In genomic region chr10:9901071-9901696, GRCm38 (mm10) we compare ENCODE assay signal across 8 mouse cellular contexts. TPM values are rescaled to one million over a fixed set of nuclear protein-coding genes. Genes with fewer than 3 reads are reported as not detected.
DNase-seq lines count a peak whose midpoint lies in the region; ATAC-seq and TF ChIP-seq lines count a peak whose summit lies in the region.

Stxbp5 (minus strand) TSS chr10:9901079.

- H3K36me3 ChIP-seq in heart, embryonic 12.5 days: no peaks in the 10 kb centered on the region
- H3K36me3 ChIP-seq in kidney, postnatal 0 days (ENCODE audit: insufficient read depth, low read length): no peaks in the 10 kb centered on the region
- no peaks in the 10 kb centered on the region for H3K36me3 ChIP-seq in liver, adult 2 months (ENCODE audit: control insufficient read depth, insufficient read depth, low read length)
- H3K36me3 ChIP-seq in myocyte (ENCODE audit: control insufficient read depth, insufficient read depth): no peaks in the 10 kb centered on the region

- no peaks in the 10 kb centered on the region for H3K4me1 ChIP-seq in brown adipose tissue, adult 24 weeks (ENCODE audit: control insufficient read depth, insufficient read depth, insufficient read length, low read length)
- H3K4me1 ChIP-seq in heart, embryonic 12.5 days (replicated peaks): no peaks in the 10 kb centered on the region
- H3K4me1 ChIP-seq in kidney, postnatal 0 days (replicated peaks; ENCODE audit: insufficient read depth, low read length): no peaks in the 10 kb centered on the region
- peaks cover 9% of the 10 kb centered on the region for H3K4me1 ChIP-seq in liver, adult 2 months (ENCODE audit: control insufficient read depth, insufficient read depth, low read length)

- peaks cover 10% of the 10 kb centered on the region for H3K79me2 ChIP-seq in liver, adult 2 months (ENCODE audit: control insufficient read depth, insufficient read depth, low read length)
- H3K79me2 ChIP-seq in myocyte (ENCODE audit: control insufficient read depth, insufficient read depth): peaks cover 36% of the 10 kb centered on the region

- peak within 1 kb of the TSS; percentile 89 for H3K4me2 ChIP-seq in heart, embryonic 12.5 days
- peak within 1 kb of the TSS; percentile 80 for H3K4me2 ChIP-seq in kidney, postnatal 0 days (ENCODE audit: low read length)
- peak within 1 kb of the TSS; percentile 98 for H3K4me2 ChIP-seq in myocyte (ENCODE audit: low read depth)

- peak within 1 kb of the TSS; percentile 85 for H3ac ChIP-seq in myocyte (ENCODE audit: control insufficient read depth, insufficient read length)

- peak; percentile 53 for ATAC-seq in erythroid progenitor cell, adult 5-6 weeks (replicated peaks; ENCODE audit: low FRiP score, poor library complexity, severe bottlenecking)
- ATAC-seq in heart, embryonic 12.5 days (ENCODE audit: insufficient number of reproducible peaks, low FRiP score): peak; percentile 83
- peak; percentile 83 for ATAC-seq in kidney, postnatal 0 days (replicated peaks; ENCODE audit: low FRiP score, low read depth)

- peak; percentile 26; the same call in 1 of the 2 replicates for TF ChIP-seq POLR2A in liver, adult 2 months (IDR thresholded peaks at IDR 0.05; ENCODE audit: extremely low read depth, insufficient read depth, low read length)
- TF ChIP-seq POLR2A in myocyte (IDR thresholded peaks at IDR 0.05; ENCODE audit: insufficient read length, low read depth): peak; percentile 90

- H3K27ac ChIP-seq in brown adipose tissue, adult 24 weeks (replicated peaks; ENCODE audit: low read depth, low read length): peak within 1 kb of the TSS; percentile 78
- H3K27ac ChIP-seq in heart, embryonic 12.5 days (ENCODE audit: poor library complexity, severe bottlenecking): peak within 1 kb of the TSS; percentile 93
- H3K27ac ChIP-seq in kidney, postnatal 0 days: peak within 1 kb of the TSS; percentile 87
- H3K27ac ChIP-seq in liver, adult 2 months (replicated peaks; ENCODE audit: insufficient read depth, low read depth, low read length): peak within 1 kb of the TSS; percentile 81

- no peaks in the 10 kb centered on the region for H3K9me3 ChIP-seq in heart, embryonic 12.5 days (replicated peaks)
- no peaks in the 10 kb centered on the region for H3K9me3 ChIP-seq in kidney, postnatal 0 days (replicated peaks; ENCODE audit: low read length)

- peak within 1 kb of the TSS; percentile 96 for H3K9ac ChIP-seq in heart, embryonic 12.5 days
- H3K9ac ChIP-seq in kidney, postnatal 0 days (ENCODE audit: low read depth, low read length): peak within 1 kb of the TSS; percentile 87
- H3K9ac ChIP-seq in liver, adult 2 months (ENCODE audit: low read depth, low read length): peak within 1 kb of the TSS; percentile 96

- peak within 1 kb of the TSS; percentile 70 for H3K4me3 ChIP-seq in brown adipose tissue, adult 24 weeks (ENCODE audit: insufficient read depth, low read depth, low read length)
- H3K4me3 ChIP-seq in heart, embryonic 12.5 days: peak within 1 kb of the TSS; percentile 91
- peak within 1 kb of the TSS; percentile 76 for H3K4me3 ChIP-seq in kidney, postnatal 0 days (replicated peaks; ENCODE audit: low read depth, low read length)
- peak within 1 kb of the TSS; percentile 87 for H3K4me3 ChIP-seq in liver, adult 2 months (ENCODE audit: insufficient read depth, low read depth, low read length)
- H3K4me3 ChIP-seq in myocyte: peak within 1 kb of the TSS; percentile 65

- TF ChIP-seq CTCF in kidney, postnatal 0 days (IDR thresholded peaks at IDR 0.05; ENCODE audit: low read depth): no peak
- 0 out of 2 replicates have a peak, but pooled peaks have one; percentile 1 for TF ChIP-seq CTCF in liver, adult 2 months (IDR thresholded peaks at IDR 0.05; ENCODE audit: low read depth, low read length)

- DNase-seq in CD8-positive naive resting alpha-beta T cell, adult 2 months (ENCODE audit: low read depth in 2 of 2, low spot score in 2 of 2): peak; percentile 62 to 71
- peak; percentile 86 for DNase-seq in kidney, postnatal 0 days (ENCODE audit: low spot score)
- DNase-seq in liver, adult 2 months (ENCODE audit: extremely low read depth, low read depth, low spot score): peak; percentile 52
- DNase-seq in spleen, postnatal 4 days (ENCODE audit: low spot score in 2 of 2): peak; percentile 73 to 89

- H3K27me3 ChIP-seq in heart, embryonic 12.5 days (replicated peaks): no peaks in the 10 kb centered on the region
- no peaks in the 10 kb centered on the region for H3K27me3 ChIP-seq in kidney, postnatal 0 days (ENCODE audit: insufficient read depth, low read length)
- H3K27me3 ChIP-seq in liver, adult 2 months (ENCODE audit: control insufficient read depth, insufficient read depth, low read length): no peaks in the 10 kb centered on the region
- H3K27me3 ChIP-seq in myocyte (ENCODE audit: control insufficient read depth, insufficient read depth, insufficient read length): no peaks in the 10 kb centered on the region

- WGBS in heart, embryonic 12.5 days: under 1% methylated on average over 49 of the region's 52 CpGs
- under 1% methylated on average over 52 of the region's 52 CpGs for WGBS in kidney, postnatal 0 days
- WGBS in liver, adult 2 months: under 1% methylated on average over 47 of the region's 52 CpGs

TF ChIP-seq in myocyte, 11 proteins besides CTCF, POLR2A, EP300 and RAD21:
- no peak for TF ChIP-seq MAX (IDR thresholded peaks at IDR 0.05; ENCODE audit: low read depth)
- peak; percentile 18 for TF ChIP-seq TCF3 (IDR thresholded peaks at IDR 0.05; ENCODE audit: insufficient read length, low read depth)
- TF ChIP-seq E2F4 (IDR thresholded peaks at IDR 0.05; ENCODE audit: insufficient read depth): no peak
- peak in 2 of 3 experiments; percentile 49 to 65 for TF ChIP-seq MYOG (IDR thresholded peaks at IDR 0.05; ENCODE audit: control insufficient read depth in 1 of 3, insufficient read depth in 1 of 3, insufficient read length in 2 of 3, low read depth in 2 of 3)
- TF ChIP-seq POLR2AphosphoS2 (IDR thresholded peaks at IDR 0.05; ENCODE audit: insufficient read length, low read depth): peak; percentile 78
- no peak for TF ChIP-seq SRF (IDR thresholded peaks at IDR 0.05; ENCODE audit: control insufficient read depth, insufficient read length, low read depth)
- TF ChIP-seq CEBPB (IDR thresholded peaks at IDR 0.05; ENCODE audit: insufficient read depth, poor library complexity, severe bottlenecking): no peak
- TF ChIP-seq REST (IDR thresholded peaks at IDR 0.05; ENCODE audit: insufficient read depth, insufficient read length): no peak
- TF ChIP-seq MYOD1 (IDR thresholded peaks at IDR 0.05; ENCODE audit: control insufficient read depth in 1 of 3, insufficient read length in 2 of 3, low read depth in 2 of 3): peak in 2 of 3 experiments; percentile 79 to 84
- TF ChIP-seq USF1 (IDR thresholded peaks at IDR 0.05; ENCODE audit: low read depth): no peak
- TF ChIP-seq TCF12 (IDR thresholded peaks at IDR 0.05; ENCODE audit: insufficient read depth, poor library complexity, severe bottlenecking): no peak

RNA-seq across cellular contexts. Expression of gene Stxbp5, which starts in this region (rescaled TPM):
- polyA plus RNA-seq in brown adipose tissue, adult 24 weeks (2012; ENCODE audit: insufficient read depth, insufficient read length, missing spikeins): 6.1 and 8.4 TPM in 2 replicates
- total RNA-seq in erythroid progenitor cell, adult 5-6 weeks (2015; ENCODE audit: low replicate concordance): 22.3 and 27.7 TPM in 2 replicates
- total RNA-seq in erythroid progenitor cell, adult 5-6 weeks (2017; ENCODE audit: low replicate concordance): 12.1 and 19.2 TPM in 2 replicates
- polyA plus RNA-seq in heart, embryonic 12.5 days (2016; fragmentation: Nextera tagmentation; extraction: Ambion mirVana): 5.2 and 6.1 TPM in 2 replicates
- polyA plus RNA-seq in kidney, postnatal 0 days (2015; fragmentation: Nextera tagmentation; extraction: Ambion mirVana): 2.9 and 3.4 TPM in 2 replicates
- total RNA-seq in liver, adult 2 months (2014; rRNA removed): 8.4 and 8.5 TPM in 2 replicates
- 5.2 and 6.1 TPM in 2 replicates for polyA plus RNA-seq in liver, adult 2 months (2012; rRNA removed)
- 4.2 TPM for polyA plus RNA-seq in myocyte (2012; fragmentation: generic; extraction: Trizol)

Comparison
In these comparisons a context has a peak if more than half of its experiments do, and no peak if none do; other contexts are left out.
1. Peak in every context shown above with its lines: DNase-seq, ATAC-seq, H3K4me3 ChIP-seq and H3K27ac ChIP-seq.